Mouse (Mus musculus): ENCODE measurements at regions not wholly inside any gene's neighbourhood (a gene's known extent, or its start where the extent isn't known, plus 50 kb on each side); places are given as distances from the start of the nearest gene placed in this dataset.
"Not testable (repeated sequence)": the region's sequence is repeated elsewhere in the genome, so short reads cannot be mapped to it uniquely, and the experiment has no call there.

GRCm38 (mm10) chr11:22573166-22573565 lies 61.3 kb downstream of the Tmem17 start:
- no peak for DNase-seq (ENCODE audit: low spot score)

- DNase-seq (ENCODE audit: low spot score): no peak
Observed at GRCm38 (mm10) chr11:22573802-22574201, 61.9 kb downstream of the Tmem17 start.

GRCm38 (mm10) chr11:22574506-22574905 lies 62.6 kb downstream of the Tmem17 start:
- DNase-seq (ENCODE audit: low spot score): no peak

GRCm38 (mm10) chr11:22584100-22584487 lies 72.2 kb downstream of the Tmem17 start:
- no peak for DNase-seq (ENCODE audit: low spot score)

- DNase-seq (ENCODE audit: low spot score): no peak
Observed at GRCm38 (mm10) chr11:22584488-22585158, 72.7 kb downstream of the Tmem17 start.

- DNase-seq (ENCODE audit: low spot score): no peak
Observed at GRCm38 (mm10) chr11:22587691-22588241, 75.9 kb downstream of the Tmem17 start.

GRCm38 (mm10) chr11:22588546-22588945 lies 76.7 kb downstream of the Tmem17 start:
- DNase-seq (ENCODE audit: low spot score): no peak

GRCm38 (mm10) chr11:22589901-22590300 lies 78.0 kb downstream of the Tmem17 start:
- no peak for DNase-seq (ENCODE audit: low spot score)

- DNase-seq (ENCODE audit: low spot score): not testable (repeated sequence)
Observed at GRCm38 (mm10) chr11:22591050-22591449, 79.2 kb downstream of the Tmem17 start.

GRCm38 (mm10) chr11:22592706-22593105 lies 80.8 kb downstream of the Tmem17 start:
- no peak for DNase-seq (ENCODE audit: low spot score)

GRCm38 (mm10) chr11:22596076-22596804 lies 84.4 kb downstream of the Tmem17 start:
- DNase-seq (ENCODE audit: low spot score): no peak

GRCm38 (mm10) chr11:22596805-22597149 lies 84.9 kb downstream of the Tmem17 start:
- no peak for DNase-seq (ENCODE audit: low spot score)

- no peak for DNase-seq (ENCODE audit: low spot score)
Observed at GRCm38 (mm10) chr11:22600370-22600769, 88.5 kb downstream of the Tmem17 start.

- no peak for DNase-seq (ENCODE audit: low spot score)
Observed at GRCm38 (mm10) chr11:22601977-22602376, 90.1 kb downstream of the Tmem17 start.

- no peak for DNase-seq (ENCODE audit: low spot score)
Observed at GRCm38 (mm10) chr11:22602610-22603009, 90.7 kb downstream of the Tmem17 start.

- no peak for DNase-seq (ENCODE audit: low spot score)
Observed at GRCm38 (mm10) chr11:22603397-22603796, 91.5 kb downstream of the Tmem17 start.

GRCm38 (mm10) chr11:22606380-22606779 lies 94.5 kb downstream of the Tmem17 start:
- DNase-seq (ENCODE audit: low spot score): no peak

- no peak for DNase-seq (ENCODE audit: low spot score)
Observed at GRCm38 (mm10) chr11:22607645-22608044, 95.8 kb downstream of the Tmem17 start.

- DNase-seq (ENCODE audit: low spot score): no peak
Observed at GRCm38 (mm10) chr11:22608945-22609344, 97.1 kb downstream of the Tmem17 start.

- no peak for DNase-seq (ENCODE audit: low spot score)
Observed at GRCm38 (mm10) chr11:22610433-22611101, 98.7 kb downstream of the Tmem17 start.

GRCm38 (mm10) chr11:22611102-22611869 lies 99.4 kb downstream of the Tmem17 start:
- DNase-seq (ENCODE audit: low spot score): no peak

GRCm38 (mm10) chr11:22613500-22613899 lies 101.6 kb downstream of the Tmem17 start:
- DNase-seq (ENCODE audit: low spot score): no peak

Measured in ovary, postnatal 14 days (tissue).